Mouse (Mus musculus): ENCODE data around the gene Plg.

DNA sequence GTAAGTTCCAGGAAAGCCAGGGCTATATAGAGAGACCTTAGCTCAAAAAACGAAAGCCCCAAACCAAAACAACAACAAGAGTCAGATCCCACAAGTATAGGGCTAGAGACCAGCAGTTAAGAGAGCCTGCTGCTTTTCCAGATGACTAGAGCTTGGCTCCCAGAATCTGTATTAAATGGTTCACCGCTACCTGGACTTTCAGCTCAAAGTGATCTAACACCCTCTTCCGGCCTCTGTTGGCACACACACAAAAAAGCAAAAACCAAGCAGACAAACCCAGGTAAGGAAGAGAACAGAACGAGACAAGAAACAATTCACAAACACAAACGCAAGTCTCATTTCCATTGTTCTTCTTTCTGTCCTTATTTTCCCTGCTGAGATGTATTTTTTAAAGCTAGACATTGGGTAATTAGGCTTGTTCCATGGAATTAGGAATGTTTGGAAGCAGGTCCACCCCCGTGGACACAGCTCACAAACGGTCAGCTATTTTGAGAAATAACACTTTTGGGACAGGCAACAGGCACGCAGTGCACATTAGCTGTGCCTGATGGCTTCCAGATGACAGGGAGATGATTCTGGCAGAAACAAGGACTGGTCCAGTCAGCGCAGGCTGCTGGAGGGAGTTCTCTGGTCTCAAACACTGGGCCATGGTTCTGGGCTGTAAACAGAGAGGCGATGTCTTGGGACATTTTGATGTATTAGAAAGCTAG lies 33.9 kb downstream of the Plg start:
- TF ChIP-seq CTCF (IDR thresholded peaks at IDR 0.05) (no peak), EP300 (IDR thresholded peaks at IDR 0.05; ENCODE audit: insufficient read depth, low read depth, low read length) (peak; percentile 73; the same call in 1 of the 2 replicates)

Data from heart, adult 2 months (tissue).